Mouse (Mus musculus): ENCODE measurements around the gene Slc13a3.

DNA sequence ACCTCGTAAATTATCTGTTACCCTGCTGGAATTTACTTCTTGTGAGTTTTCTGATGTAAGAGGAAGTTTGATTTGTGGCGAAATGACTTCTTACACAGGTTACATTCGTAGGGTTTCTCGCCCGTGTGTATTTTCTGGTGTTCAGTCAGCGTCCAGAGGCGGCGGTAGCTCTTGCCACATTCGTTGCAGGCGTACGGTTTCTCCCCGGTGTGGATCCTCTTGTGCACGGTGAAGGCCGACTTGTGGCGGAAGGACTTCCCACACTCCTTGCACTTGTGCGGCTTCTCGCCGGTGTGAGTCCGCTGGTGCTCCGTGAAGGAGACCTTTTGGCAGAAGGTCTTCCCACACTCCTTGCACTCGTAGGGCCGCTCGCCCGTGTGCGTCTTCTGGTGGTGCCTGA, 93.0 kb downstream of the Slc13a3 start:
- TF ChIP-seq CTCF (IDR thresholded peaks at IDR 0.05; ENCODE audit: borderline replicate concordance, extremely low read depth, insufficient read depth, insufficient read length) (no peak), POLR2A (IDR thresholded peaks at IDR 0.05; ENCODE audit: borderline replicate concordance, extremely low read depth, insufficient read depth, insufficient read length, poor library complexity, severe bottlenecking) (no peak)
